Mouse (Mus musculus) neural tube, embryonic 11.5 days (tissue): ENCODE measurements around the gene Pla2g16. TPM values are rescaled to one million over a fixed set of nuclear protein-coding genes. Genes with fewer than 3 reads are reported as not detected.
A peak's percentile ranks its signal among the peaks of the same experiment; 100 is the strongest.

Source experiments
- ATAC-seq: fragments of 200-750 bp; cut with Nextera tagmentation; 2 replicates; pipeline ENCODE4 v1.8.0; 2017; ENCODE audit warnings: moderate number of reproducible peaks, mild to moderate bottlenecking, moderate TSS enrichment, moderate library complexity; ENCODE audit not compliant: insufficient read depth, low FRiP score, low TSS enrichment
- DNase-seq: peaks from one replicate; pipeline ENCODE4 v3.0.0-alpha.2; 2015; ENCODE audit warnings: low spot score
- H3K27ac ChIP-seq: fragments of 300-500 bp; sonication (generic); 2 replicates; pipeline ENCODE4 v1.5.1; 2014; ENCODE audit warnings: low read depth, mild to moderate bottlenecking, low read length
- H3K27me3 ChIP-seq: fragments of 300-500 bp; sonication (generic); 2 replicates; pipeline ENCODE4 v1.6.1; 2014; ENCODE audit warnings: mild to moderate bottlenecking, low read length, mixed read lengths; ENCODE audit not compliant: control insufficient read depth, insufficient read depth
- H3K36me3 ChIP-seq: fragments of 300-500 bp; sonication (generic); 2 replicates; pipeline ENCODE4 v1.6.1; 2014; ENCODE audit warnings: mild to moderate bottlenecking, low read length, moderate library complexity, mixed read lengths; ENCODE audit not compliant: control insufficient read depth, insufficient read depth
- H3K4me1 ChIP-seq: fragments of 300-500 bp; sonication (generic); 2 replicates; pipeline ENCODE4 v1.6.1; 2014; ENCODE audit warnings: low read length, mixed read lengths; ENCODE audit not compliant: control insufficient read depth, insufficient read depth
- H3K4me2 ChIP-seq: fragments of 300-500 bp; sonication (generic); 2 replicates; pipeline ENCODE4 v1.6.1; 2014; ENCODE audit warnings: low read depth, mild to moderate bottlenecking, moderate library complexity
- H3K4me3 ChIP-seq: fragments of 300-500 bp; sonication (generic); 2 replicates; pipeline ENCODE4 v1.5.1; 2014; ENCODE audit warnings: low read depth, low read length
- H3K9ac ChIP-seq: fragments of 300-500 bp; sonication (generic); 2 replicates; pipeline ENCODE4 v1.6.1; 2014; ENCODE audit warnings: mild to moderate bottlenecking, low read length
- H3K9me3 ChIP-seq: fragments of 300-500 bp; sonication (generic); 2 replicates; pipeline ENCODE4 v1.6.1; 2016; ENCODE audit warnings: low read length; ENCODE audit not compliant: control insufficient read depth
- WGBS: fragments of 180-500 bp; shearing (Covaris S2); extraction: QIAGEN DNeasy Blood & Tissue Kit; methylation state at CpG from one replicate; pipeline ENCODE4 v1.1.7; 2014; 5-methylcytosine and 5-hydroxymethylcytosine counted together
- polyA plus RNA-seq: library from polyadenylated mRNA; unstranded; fragments of >200 nt; fragmentation: Nextera tagmentation; extraction: Ambion mirVana; gene quantifications from 2 replicates; pipeline ENCODE4 v1.2.1, GENCODE M21; 2014

The Pla2g16 gene
- 3.4 and 5.0 TPM in 2 replicates for polyA plus RNA-seq

GRCm38 (mm10) chr19:7557328-7557822 lies at the start of gene Pla2g16:
Gene Pla2g16 (plus strand): TSS chr19:7557459.
- Histone ChIP-seq H3K4me1 (0 out of 2 replicates have a peak, but pooled peaks cover 5% of the 10 kb centered on the region), H3K36me3 (no peaks in the 10 kb centered on the region), H3K4me2 (peak within 1 kb of the TSS; percentile 78), H3K4me3 (peak within 1 kb of the TSS; percentile 38), H3K9ac (peak within 1 kb of the TSS; percentile 29), H3K27ac (no peak within 1 kb of the TSS), H3K9me3 (no peaks in the 10 kb centered on the region), H3K27me3 (no peaks in the 10 kb centered on the region)
- 0% methylated on average over 27 of the region's 27 CpGs for WGBS
- ATAC-seq (no peak), DNase-seq (peak; percentile 67)

GRCm38 (mm10) chr19:7508026-7508425 lies 49.2 kb upstream of the Pla2g16 start:
- WGBS, result 74% methylated on average over 4 of the region's 4 CpGs
- no peaks in the 10 kb centered on the region for H3K4me1 ChIP-seq
- H3K4me3 ChIP-seq, result no peak overlapping the region
- no peak for ATAC-seq
- 0 out of 2 replicates have a peak, but pooled peaks cover 2% of the 10 kb centered on the region for H3K36me3 ChIP-seq
- H3K9me3 ChIP-seq, result no peaks in the 10 kb centered on the region
- H3K27me3 ChIP-seq, result no peaks in the 10 kb centered on the region
- H3K4me2 ChIP-seq, result no peak overlapping the region
- no peak overlapping the region for H3K9ac ChIP-seq
- DNase-seq, result no peak
- no peak overlapping the region for H3K27ac ChIP-seq

GRCm38 (mm10) chr19:7516437-7516836 lies 40.8 kb upstream of the Pla2g16 start:
- 91% methylated on average over 1 of the region's 1 CpGs for WGBS
- no peak overlapping the region for H3K4me3 ChIP-seq
- H3K4me1 ChIP-seq, result no peaks in the 10 kb centered on the region
- DNase-seq (no peak), ATAC-seq (no peak)
- no peak overlapping the region for H3K4me2 ChIP-seq
- no peaks in the 10 kb centered on the region for H3K27me3 ChIP-seq
- H3K36me3 ChIP-seq, result no peaks in the 10 kb centered on the region
- no peak overlapping the region for H3K27ac ChIP-seq
- H3K9me3 ChIP-seq, result no peaks in the 10 kb centered on the region
- no peak overlapping the region for H3K9ac ChIP-seq

- Histone ChIP-seq H3K9ac (no peak overlapping the region), H3K4me2 (no peak overlapping the region), H3K27ac (no peak overlapping the region), H3K4me3 (no peak overlapping the region), H3K36me3 (peaks cover 6% of the 10 kb centered on the region), H3K9me3 (no peaks in the 10 kb centered on the region), H3K4me1 (no peaks in the 10 kb centered on the region), H3K27me3 (no peaks in the 10 kb centered on the region)
- no peak for ATAC-seq
- DNase-seq, result no peak
- 91% methylated on average over 3 of the region's 3 CpGs for WGBS
These were observed 35.6 kb upstream of the Pla2g16 start for GRCm38 (mm10) chr19:7521619-7522018.

GRCm38 (mm10) chr19:7522856-7523255 lies 34.4 kb upstream of the Pla2g16 start:
- H3K36me3 ChIP-seq, result peaks cover 6% of the 10 kb centered on the region
- ATAC-seq (no peak), DNase-seq (no peak)
- H3K4me1 ChIP-seq, result no peaks in the 10 kb centered on the region
- no peaks in the 10 kb centered on the region for H3K9me3 ChIP-seq
- no peaks in the 10 kb centered on the region for H3K27me3 ChIP-seq
- WGBS, result 95% methylated on average over 2 of the region's 2 CpGs
- H3K4me3 ChIP-seq, result no peak overlapping the region
- H3K27ac ChIP-seq, result no peak overlapping the region
- no peak overlapping the region for H3K4me2 ChIP-seq
- H3K9ac ChIP-seq, result no peak overlapping the region

GRCm38 (mm10) chr19:7523292-7523691 lies 34.0 kb upstream of the Pla2g16 start:
- ATAC-seq, result no peak
- no peak overlapping the region for H3K9ac ChIP-seq
- no peak overlapping the region for H3K4me3 ChIP-seq
- H3K9me3 ChIP-seq, result no peaks in the 10 kb centered on the region
- H3K4me2 ChIP-seq, result no peak overlapping the region
- DNase-seq, result no peak
- peaks cover 6% of the 10 kb centered on the region for H3K36me3 ChIP-seq
- no peaks in the 10 kb centered on the region for H3K27me3 ChIP-seq
- no peak overlapping the region for H3K27ac ChIP-seq
- no peaks in the 10 kb centered on the region for H3K4me1 ChIP-seq
- 100% methylated on average over 1 of the region's 1 CpGs for WGBS

GRCm38 (mm10) chr19:7523781-7524180 lies 33.5 kb upstream of the Pla2g16 start:
- ATAC-seq (no peak), DNase-seq (no peak)
- Histone ChIP-seq H3K4me1 (no peaks in the 10 kb centered on the region), H3K27ac (no peak overlapping the region), H3K36me3 (peaks cover 6% of the 10 kb centered on the region), H3K27me3 (no peaks in the 10 kb centered on the region), H3K4me3 (no peak overlapping the region), H3K9me3 (no peaks in the 10 kb centered on the region), H3K4me2 (no peak overlapping the region), H3K9ac (no peak overlapping the region)

- no peak for DNase-seq
- H3K4me3 ChIP-seq, result no peak overlapping the region
- no peak overlapping the region for H3K27ac ChIP-seq
- WGBS, result 69% methylated on average over 3 of the region's 3 CpGs
- no peaks in the 10 kb centered on the region for H3K9me3 ChIP-seq
- no peak for ATAC-seq
- no peak overlapping the region for H3K4me2 ChIP-seq
- peaks cover 6% of the 10 kb centered on the region for H3K36me3 ChIP-seq
- no peaks in the 10 kb centered on the region for H3K27me3 ChIP-seq
- no peaks in the 10 kb centered on the region for H3K4me1 ChIP-seq
- no peak overlapping the region for H3K9ac ChIP-seq
These were observed 32.4 kb upstream of the Pla2g16 start for GRCm38 (mm10) chr19:7524879-7525278.

- 63% methylated on average over 7 of the region's 7 CpGs for WGBS
- ATAC-seq, result no peak
- Histone ChIP-seq H3K27me3 (no peaks in the 10 kb centered on the region), H3K4me1 (no peaks in the 10 kb centered on the region), H3K27ac (no peak overlapping the region), H3K4me3 (no peak overlapping the region), H3K4me2 (no peak overlapping the region), H3K36me3 (peaks cover 4% of the 10 kb centered on the region), H3K9ac (no peak overlapping the region), H3K9me3 (no peaks in the 10 kb centered on the region)
- peak; percentile 62 for DNase-seq
These were observed 28.4 kb upstream of the Pla2g16 start for GRCm38 (mm10) chr19:7528639-7529428.
